Mouse (Mus musculus) cortical plate, adult 2 months (tissue): ENCODE results near the gene Kcnj6. TPM values are rescaled to one million over a fixed set of nuclear protein-coding genes. Genes with fewer than 3 reads are reported as not detected.

Experiments
- H3K27ac ChIP-seq: fragments of 200-500 bp; 2 replicates; pipeline ENCODE4 v1.5.1; 2012; ENCODE audit warnings: low read length, control low read depth, inconsistent platforms; ENCODE audit not compliant: insufficient read depth
- H3K4me1 ChIP-seq: fragments of 200-500 bp; 2 replicates; pipeline ENCODE4 v1.6.1; 2011; ENCODE audit warnings: low read length; ENCODE audit not compliant: control insufficient read depth, insufficient read depth
- H3K4me3 ChIP-seq: fragments of 200-500 bp; 2 replicates; pipeline ENCODE4 v1.5.1; 2011; ENCODE audit warnings: mild to moderate bottlenecking, low read length, control low read depth; ENCODE audit not compliant: insufficient read depth
- CTCF ChIP-seq: fragments of 200-500 bp; IDR thresholded peaks from 2 replicates; pipeline ENCODE4 v1.5.1; 2011; ENCODE audit warnings: mild to moderate bottlenecking, control low read depth, low read length; ENCODE audit not compliant: insufficient read depth; ENCODE audit errors: extremely low read depth
- POLR2A ChIP-seq: fragments of 200-500 bp; IDR thresholded peaks from 2 replicates; pipeline ENCODE4 v1.6.1; 2011; ENCODE audit warnings: mild to moderate bottlenecking, low read length, control low read depth; ENCODE audit not compliant: insufficient read depth; ENCODE audit errors: extremely low read depth
- polyA plus RNA-seq: library from polyadenylated mRNA; depleted of rRNA; stranded (reverse); fragments of >200 nt; gene quantifications from 2 replicates; pipeline ENCODE4 v1.2.3, GENCODE M21; 2012

Kcnj6 gene
- polyA plus RNA-seq, 1 experiment: 20.4 TPM

DNA sequence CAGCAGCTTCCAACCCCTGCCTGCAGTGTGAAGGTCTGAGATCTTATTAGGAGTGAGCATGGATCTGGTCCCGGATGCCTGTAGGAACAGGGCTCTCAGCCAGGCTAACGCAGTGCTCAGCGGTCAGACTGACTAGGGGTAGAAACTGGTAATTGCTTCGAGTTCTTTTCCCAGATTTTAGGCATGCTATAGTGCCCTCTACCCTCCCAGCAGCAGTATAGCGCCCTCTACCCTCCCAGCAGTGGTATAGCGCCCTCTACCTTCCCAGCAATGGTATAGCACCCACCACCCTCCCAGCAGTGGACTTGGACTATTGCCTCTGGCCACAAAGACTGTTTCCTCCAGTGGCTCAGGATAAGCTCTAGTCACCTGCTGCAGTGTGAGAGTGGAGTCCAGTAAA lies 207.5 kb downstream of the Kcnj6 start:
- Histone ChIP-seq H3K27ac (no peak overlapping the region), H3K4me3 (no peak overlapping the region), H3K4me1 (no peaks in the 10 kb centered on the region)
- TF ChIP-seq POLR2A: no peak
- TF ChIP-seq CTCF: peak; percentile 91

DNA sequence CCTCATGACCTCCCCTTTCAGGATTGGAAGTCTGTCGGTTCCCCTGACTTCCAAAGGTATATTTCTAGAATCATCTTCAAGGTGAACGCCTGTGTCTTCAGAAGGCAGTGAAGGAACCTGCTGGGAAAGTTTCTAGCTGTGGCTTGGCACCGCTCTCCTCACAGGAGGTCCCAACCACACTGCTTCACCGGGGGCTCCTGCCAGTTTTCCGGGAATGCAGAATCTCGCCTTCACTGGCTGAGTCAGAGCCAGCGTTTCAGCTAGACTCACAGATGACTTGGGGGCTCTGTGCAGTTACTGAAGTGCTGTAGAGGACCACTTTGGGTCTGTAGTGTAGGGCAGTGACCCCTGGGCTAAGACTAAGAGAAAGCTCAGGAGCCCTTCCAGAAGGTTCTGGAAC lies 208.8 kb downstream of the Kcnj6 start:
- Histone ChIP-seq H3K4me1 (no peaks in the 10 kb centered on the region), H3K4me3 (no peak overlapping the region), H3K27ac (no peak overlapping the region)
- TF ChIP-seq CTCF (no peak), POLR2A (no peak)

- Histone ChIP-seq H3K4me1 (peaks cover 2% of the 10 kb centered on the region), H3K4me3 (no peak overlapping the region), H3K27ac (no peak overlapping the region)
- TF ChIP-seq CTCF (peak; percentile 82), POLR2A (no peak)
These were observed 209.3 kb downstream of the Kcnj6 start for GRCm38 (mm10) chr16:94788165-94788564.

GRCm38 (mm10) chr16:94785873-94786272 lies 211.6 kb downstream of the Kcnj6 start:
- no peak overlapping the region for H3K4me3 ChIP-seq
- peaks cover 8% of the 10 kb centered on the region for H3K4me1 ChIP-seq
- no peak overlapping the region for H3K27ac ChIP-seq
- no peak for TF ChIP-seq CTCF
- no peak for TF ChIP-seq POLR2A

GRCm38 (mm10) chr16:94783696-94784095 lies 213.8 kb downstream of the Kcnj6 start:
- Histone ChIP-seq H3K27ac (no peak overlapping the region), H3K4me3 (no peak overlapping the region), H3K4me1 (peaks cover 8% of the 10 kb centered on the region)
- TF ChIP-seq CTCF: peak; percentile 23; the same call in 1 of the 2 replicates
- TF ChIP-seq POLR2A: no peak

- H3K4me1 ChIP-seq: peaks cover 8% of the 10 kb centered on the region
- TF ChIP-seq CTCF (no peak), POLR2A (0 out of 2 replicates have a peak, but pooled peaks have one; percentile 26)
- H3K27ac ChIP-seq: peak overlapping the region; percentile 71
- peak overlapping the region; percentile 5; the same call in 1 of the 2 replicates for H3K4me3 ChIP-seq
These were observed 215.2 kb downstream of the Kcnj6 start for GRCm38 (mm10) chr16:94782110-94782946.

GRCm38 (mm10) chr16:94773928-94774327 lies 223.6 kb downstream of the Kcnj6 start:
- H3K4me3 ChIP-seq: no peak overlapping the region
- TF ChIP-seq CTCF (no peak), POLR2A (no peak)

DNA sequence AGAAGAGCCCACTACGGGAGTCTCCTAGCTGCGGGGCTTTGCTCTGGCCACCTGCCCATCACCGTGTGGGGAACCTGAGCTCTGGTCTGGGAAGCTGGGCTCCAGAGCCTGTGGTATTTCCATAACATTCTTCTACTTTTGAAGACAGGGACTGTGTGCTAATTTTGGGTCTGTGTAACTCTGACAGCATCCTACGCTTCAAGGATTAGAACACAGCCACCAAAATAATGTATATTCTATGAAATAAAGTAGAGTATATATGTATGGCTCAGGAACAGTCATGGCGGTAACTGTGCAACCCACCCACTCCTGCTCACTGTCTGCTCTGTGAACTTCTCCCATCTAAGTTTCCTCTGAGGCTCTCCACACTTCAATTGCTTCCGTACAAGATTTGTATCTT lies 229.9 kb downstream of the Kcnj6 start:
- TF ChIP-seq CTCF (no peak), POLR2A (no peak)
- peaks cover 12% of the 10 kb centered on the region for H3K4me1 ChIP-seq
- no peak overlapping the region; the same call in 1 of the 2 replicates for H3K27ac ChIP-seq
- H3K4me3 ChIP-seq: no peak overlapping the region

More at GRCm38 (mm10) chr16:94773928-94774327, 223.6 kb downstream of the Kcnj6 start:
- H3K27ac ChIP-seq: no peak overlapping the region
- H3K4me1 ChIP-seq: peaks cover 3% of the 10 kb centered on the region; the same call in 1 of the 2 replicates

DNA sequence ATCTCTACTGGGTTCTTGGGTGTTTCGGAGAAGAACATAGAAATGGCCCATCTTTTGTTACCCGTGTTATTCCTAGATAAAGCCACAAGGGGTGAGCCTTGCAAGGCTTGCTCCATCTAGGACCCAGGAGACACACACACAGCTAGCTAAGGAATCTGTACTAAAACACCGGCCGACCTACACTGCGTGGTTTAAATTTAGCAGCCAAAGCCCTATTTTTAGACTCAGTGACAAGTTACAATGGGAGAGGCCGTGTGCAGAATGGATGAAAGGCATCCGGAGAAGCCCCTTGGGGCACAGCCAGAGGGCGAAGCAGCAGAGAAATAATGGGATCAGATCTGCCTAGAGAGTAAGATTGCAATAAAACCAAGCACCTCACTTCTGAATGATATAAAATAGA lies 232.4 kb downstream of the Kcnj6 start:
- TF ChIP-seq POLR2A (no peak), CTCF (no peak)
- Histone ChIP-seq H3K4me3 (no peak overlapping the region), H3K27ac (no peak overlapping the region), H3K4me1 (peaks cover 12% of the 10 kb centered on the region)

- Histone ChIP-seq H3K27ac (no peak overlapping the region), H3K4me1 (peaks cover 4% of the 10 kb centered on the region), H3K4me3 (no peak overlapping the region)
- TF ChIP-seq POLR2A (no peak), CTCF (no peak)
These were observed 236.8 kb downstream of the Kcnj6 start for GRCm38 (mm10) chr16:94760732-94761131.
